In genomic region chr4:133298516-133299365, GRCm38 (mm10) we compare ENCODE assay signal across 8 mouse cellular contexts. TPM values are rescaled to one million over a fixed set of nuclear protein-coding genes. Genes with fewer than 3 reads are reported as not detected.
A peak's percentile ranks its signal among the peaks of the same experiment; 100 is the strongest.
DNase-seq lines count a peak whose midpoint lies in the region; ATAC-seq and TF ChIP-seq lines count a peak whose summit lies in the region.

No protein-coding gene starts in this region.

- WGBS in lung, embryonic 14.5 days: 44% methylated on average over 12 of the region's 12 CpGs
- WGBS in forebrain, postnatal 0 days: 28% methylated on average over 12 of the region's 12 CpGs

- H3K27ac ChIP-seq in lung, embryonic 14.5 days (ENCODE audit: low read depth): peak overlapping the region; percentile 42; the same call in 1 of the 2 replicates
- peak overlapping the region; percentile 83 for H3K27ac ChIP-seq in forebrain, postnatal 0 days (ENCODE audit: low read depth, low read length)

- no peak overlapping the region for H3K4me2 ChIP-seq in lung, embryonic 14.5 days
- no peak overlapping the region for H3K4me2 ChIP-seq in forebrain, postnatal 0 days (ENCODE audit: low read depth)

- ATAC-seq in lung, embryonic 14.5 days (ENCODE audit: insufficient read depth): no peak
- ATAC-seq in forebrain, postnatal 0 days: peak; percentile 42
- ATAC-seq in megakaryocyte progenitor cell, adult 5-6 weeks (replicated peaks; ENCODE audit: poor library complexity): no peak

- no peaks in the 10 kb centered on the region for H3K27me3 ChIP-seq in lung, embryonic 14.5 days (ENCODE audit: insufficient read depth, low read length)
- no peaks in the 10 kb centered on the region for H3K27me3 ChIP-seq in forebrain, postnatal 0 days (ENCODE audit: insufficient read depth, low read length)

- H3K4me1 ChIP-seq in lung, embryonic 14.5 days (ENCODE audit: insufficient read depth): peaks cover 11% of the 10 kb centered on the region; the same call in 1 of the 2 replicates
- peaks cover 8% of the 10 kb centered on the region; the same call in 1 of the 2 replicates for H3K4me1 ChIP-seq in forebrain, postnatal 0 days (ENCODE audit: insufficient read depth)

- peak; percentile 32 for DNase-seq in lung, embryonic 14.5 days
- no peak for DNase-seq in lung, postnatal 4 days
- peak; percentile 90 to 92 for DNase-seq in cerebellum, adult 18-20 months
- DNase-seq in forebrain, postnatal 0 days: peak; percentile 62
- DNase-seq in left cerebral cortex, adult 18-20 months (ENCODE audit: low spot score in 2 of 2): peak; percentile 82 to 91
- peak; percentile 60 for DNase-seq in right cerebral cortex, postnatal 4 days
- no peak for DNase-seq in c-Kit-positive CD71-positive TER-119-positive erythroid progenitor cells, embryonic 14.5 days (ENCODE audit: low spot score)

- no peaks in the 10 kb centered on the region for H3K9me3 ChIP-seq in lung, embryonic 14.5 days (ENCODE audit: low read depth, low read length)
- no peaks in the 10 kb centered on the region for H3K9me3 ChIP-seq in forebrain, postnatal 0 days (ENCODE audit: low read length)

- H3K36me3 ChIP-seq in lung, embryonic 14.5 days (ENCODE audit: insufficient read depth): peaks cover 46% of the 10 kb centered on the region
- peaks cover 63% of the 10 kb centered on the region for H3K36me3 ChIP-seq in forebrain, postnatal 0 days (ENCODE audit: insufficient read depth)

- H3K9ac ChIP-seq in lung, embryonic 14.5 days: no peak overlapping the region; the same call in none of the 2 replicates
- H3K9ac ChIP-seq in forebrain, postnatal 0 days: no peak overlapping the region

- no peak for TF ChIP-seq CTCF in lung, embryonic 14.5 days (IDR thresholded peaks at IDR 0.05; ENCODE audit: low read depth)
- no peak for TF ChIP-seq CTCF in forebrain, postnatal 0 days (IDR thresholded peaks at IDR 0.05; ENCODE audit: low read depth)

- no peak overlapping the region for H3K4me3 ChIP-seq in lung, embryonic 14.5 days (ENCODE audit: low read depth, low read length)
- H3K4me3 ChIP-seq in forebrain, postnatal 0 days (ENCODE audit: low read depth, low read length): no peak overlapping the region

RNA-seq across cellular contexts. Expression of gene Tmem222, which starts 21.1 kb away (rescaled TPM):
- polyA plus RNA-seq in lung, embryonic 14.5 days (2014; fragmentation: Nextera tagmentation; extraction: Ambion mirVana): 86.5 and 88.1 TPM in 2 replicates
- 108 and 125 TPM in 2 replicates for total RNA-seq in forebrain, postnatal 0 days (2014; rRNA removed)
- polyA plus RNA-seq in forebrain, postnatal 0 days (2015; fragmentation: Nextera tagmentation; extraction: Ambion mirVana): 146 and 157 TPM in 2 replicates
- total RNA-seq in left cerebral cortex, adult 18-20 months (2021): 10 to 100 TPM; 88.3 to 97.2 TPM
- total RNA-seq in megakaryocyte progenitor cell, adult 5-6 weeks (2015): 43.2 and 50.8 TPM in 2 replicates
- 17.4 TPM in 2 replicates for total RNA-seq in megakaryocyte progenitor cell, adult 5-6 weeks (2017)

RNA-seq across cellular contexts. Expression of gene Sytl1, which starts 35.8 kb away (rescaled TPM):
- polyA plus RNA-seq in lung, embryonic 14.5 days (2014; fragmentation: Nextera tagmentation; extraction: Ambion mirVana): 0.73 and 0.84 TPM in 2 replicates
- total RNA-seq in forebrain, postnatal 0 days (2014; rRNA removed): 0.69 TPM in 1 of 2 replicates, not detected in the other
- 0.14 and 0.52 TPM in 2 replicates for polyA plus RNA-seq in forebrain, postnatal 0 days (2015; fragmentation: Nextera tagmentation; extraction: Ambion mirVana)
- total RNA-seq in left cerebral cortex, adult 18-20 months (2021): 1 to 10 TPM; 6.7 to 7.3 TPM
- 1.9 and 2.0 TPM in 2 replicates for total RNA-seq in megakaryocyte progenitor cell, adult 5-6 weeks (2015)
- total RNA-seq in megakaryocyte progenitor cell, adult 5-6 weeks (2017): 3.9 and 5.2 TPM in 2 replicates

RNA-seq across cellular contexts. Expression of gene Wdtc1, which starts 54.5 kb away (rescaled TPM):
- 13.8 and 15.3 TPM in 2 replicates for polyA plus RNA-seq in lung, embryonic 14.5 days (2014; fragmentation: Nextera tagmentation; extraction: Ambion mirVana)
- total RNA-seq in forebrain, postnatal 0 days (2014; rRNA removed): 35.5 and 43.9 TPM in 2 replicates
- polyA plus RNA-seq in forebrain, postnatal 0 days (2015; fragmentation: Nextera tagmentation; extraction: Ambion mirVana): 13.0 and 16.3 TPM in 2 replicates
- 10 to 100 TPM; 61.2 to 68.1 TPM for total RNA-seq in left cerebral cortex, adult 18-20 months (2021)
- total RNA-seq in megakaryocyte progenitor cell, adult 5-6 weeks (2015): 10.3 and 10.6 TPM in 2 replicates
- total RNA-seq in megakaryocyte progenitor cell, adult 5-6 weeks (2017): 7.6 and 8.7 TPM in 2 replicates

RNA-seq across cellular contexts. Expression of gene Map3k6, which starts 58.1 kb away (rescaled TPM):
- 2.0 and 2.2 TPM in 2 replicates for polyA plus RNA-seq in lung, embryonic 14.5 days (2014; fragmentation: Nextera tagmentation; extraction: Ambion mirVana)
- total RNA-seq in forebrain, postnatal 0 days (2014; rRNA removed): 4.7 and 7.2 TPM in 2 replicates
- 4.3 and 4.4 TPM in 2 replicates for polyA plus RNA-seq in forebrain, postnatal 0 days (2015; fragmentation: Nextera tagmentation; extraction: Ambion mirVana)
- 1 to 10 TPM; 5.8 to 7.4 TPM for total RNA-seq in left cerebral cortex, adult 18-20 months (2021)
- 3.6 and 4.6 TPM in 2 replicates for total RNA-seq in megakaryocyte progenitor cell, adult 5-6 weeks (2015)
- total RNA-seq in megakaryocyte progenitor cell, adult 5-6 weeks (2017): 0.87 and 6.1 TPM in 2 replicates

Comparison
In these comparisons a context has a peak if more than half of its experiments do, and no peak if none do; other contexts are left out.
1. DNase-seq: peak in lung, embryonic 14.5 days (single experiment), cerebellum, adult 18-20 months (2 of 2), forebrain, postnatal 0 days (single experiment), left cerebral cortex, adult 18-20 months (2 of 2) and right cerebral cortex, postnatal 4 days (single experiment); none in lung, postnatal 4 days (0 of 2) and c-Kit-positive CD71-positive TER-119-positive erythroid progenitor cells, embryonic 14.5 days (single experiment).